Mouse (Mus musculus) intestine, embryonic 14.5 days (tissue): ENCODE measurements around the gene Ankrd9. TPM values are rescaled to one million over a fixed set of nuclear protein-coding genes. Genes with fewer than 3 reads are reported as not detected.

Experiments used
- ATAC-seq: fragments of 200-750 bp; cut with Nextera tagmentation; replicated peaks from 2 replicates; pipeline ENCODE4 v1.8.0; 2017; ENCODE audit warnings: low read depth, moderate number of reproducible peaks, moderate TSS enrichment, moderate library complexity; ENCODE audit not compliant: low FRiP score, low TSS enrichment
- DNase-seq: peaks from one replicate; pipeline ENCODE4 v3.0.0-alpha.2; 2018; ENCODE audit warnings: low spot score
- H3K27ac ChIP-seq: fragments of 300-500 bp; sonication (generic); 2 replicates; pipeline ENCODE4 v1.5.1; 2014; ENCODE audit warnings: low read depth, mild to moderate bottlenecking, control low read depth
- H3K27me3 ChIP-seq: fragments of 300-500 bp; sonication (generic); replicated peaks from 2 replicates; pipeline ENCODE4 v1.6.1; 2014; ENCODE audit warnings: low read length, control low read depth; ENCODE audit not compliant: control insufficient read depth, insufficient read depth
- H3K36me3 ChIP-seq: fragments of 300-500 bp; sonication (generic); 2 replicates; pipeline ENCODE4 v1.6.1; 2014; ENCODE audit warnings: low read length, control low read depth; ENCODE audit not compliant: control insufficient read depth, insufficient read depth
- H3K4me1 ChIP-seq: fragments of 300-500 bp; sonication (generic); replicated peaks from 2 replicates; pipeline ENCODE4 v1.6.1; 2014; ENCODE audit warnings: low read length, control low read depth, mixed read lengths; ENCODE audit not compliant: control insufficient read depth, insufficient read depth
- H3K4me2 ChIP-seq: fragments of 300-500 bp; sonication (generic); 2 replicates; pipeline ENCODE4 v1.6.1; 2014; ENCODE audit warnings: low read length
- H3K4me3 ChIP-seq: fragments of 300-500 bp; sonication (generic); 2 replicates; pipeline ENCODE4 v1.5.1; 2014; ENCODE audit warnings: low read depth, low read length, control low read depth, mixed read lengths
- H3K9ac ChIP-seq: fragments of 300-500 bp; sonication (generic); 2 replicates; pipeline ENCODE4 v1.6.1; 2014; ENCODE audit warnings: mild to moderate bottlenecking, low read length
- H3K9me3 ChIP-seq: fragments of 300-500 bp; sonication (generic); 2 replicates; pipeline ENCODE4 v1.6.1; 2016; ENCODE audit warnings: low read length, control low read depth; ENCODE audit not compliant: control insufficient read depth
- WGBS: fragments of 180-500 bp; shearing (Covaris S2); extraction: QIAGEN DNeasy Blood & Tissue Kit; methylation state at CpG from one replicate; pipeline ENCODE4 v1.1.7; 2014; 5-methylcytosine and 5-hydroxymethylcytosine counted together
- polyA plus RNA-seq: library from polyadenylated mRNA; unstranded; fragments of >200 nt; fragmentation: Nextera tagmentation; extraction: Ambion mirVana; gene quantifications from 2 replicates; pipeline ENCODE4 v1.2.1, GENCODE M21; 2014

Gene Ankrd9
- polyA plus RNA-seq, 1 experiment from 2014 or later, result 17.8 TPM

- Histone ChIP-seq H3K9me3 (no peaks in the 10 kb centered on the region), H3K9ac (no peak overlapping the region), H3K27ac (no peak overlapping the region), H3K27me3 (no peaks in the 10 kb centered on the region), H3K4me3 (no peak overlapping the region), H3K36me3 (no peaks in the 10 kb centered on the region), H3K4me1 (0 out of 2 replicates have a peak, but pooled peaks cover 9% of the 10 kb centered on the region), H3K4me2 (no peak overlapping the region)
- WGBS, result 68% methylated on average over 3 of the region's 3 CpGs
- DNase-seq (no peak), ATAC-seq (no peak)
These were observed 14.4 kb upstream of the Ankrd9 start for GRCm38 (mm10) chr12:110993226-110993625.

GRCm38 (mm10) chr12:110992771-110993170 is 13.9 kb upstream of the Ankrd9 start:
- Histone ChIP-seq H3K27me3 (no peaks in the 10 kb centered on the region), H3K9ac (no peak overlapping the region), H3K27ac (no peak overlapping the region), H3K4me3 (peak overlapping the region; percentile 51; the same call in 1 of the 2 replicates), H3K4me2 (peak overlapping the region; percentile 61), H3K4me1 (0 out of 2 replicates have a peak, but pooled peaks cover 9% of the 10 kb centered on the region), H3K36me3 (no peaks in the 10 kb centered on the region), H3K9me3 (no peaks in the 10 kb centered on the region)
- DNase-seq (no peak), ATAC-seq (no peak)
- 79% methylated on average over 12 of the region's 12 CpGs for WGBS

DNA sequence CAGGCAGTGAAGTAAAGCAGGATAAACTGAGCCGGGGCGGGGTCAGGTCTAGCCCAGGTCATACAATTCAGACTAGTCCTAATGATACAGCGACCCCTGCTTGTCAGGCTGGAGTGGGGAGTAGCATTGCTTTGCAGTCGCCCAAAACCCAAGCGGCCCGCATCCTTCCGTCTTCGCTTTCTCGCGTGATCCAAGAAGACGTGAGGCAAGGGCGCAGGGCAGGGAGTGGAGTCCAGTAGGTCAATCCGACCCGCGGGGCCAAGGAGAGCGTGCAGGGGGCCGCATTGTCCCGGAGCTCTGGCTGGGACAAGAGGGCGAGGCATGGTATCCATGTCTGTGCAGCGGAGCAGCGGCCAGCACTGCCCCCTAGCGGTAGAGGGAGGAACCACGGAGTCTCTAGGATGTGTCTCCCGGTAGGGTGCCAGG is 13.3 kb upstream of the Ankrd9 start:
- Histone ChIP-seq H3K27ac (peak overlapping the region; percentile 79), H3K9me3 (no peaks in the 10 kb centered on the region), H3K27me3 (no peaks in the 10 kb centered on the region), H3K4me2 (peak overlapping the region; percentile 61), H3K36me3 (no peaks in the 10 kb centered on the region), H3K4me1 (0 out of 2 replicates have a peak, but pooled peaks cover 9% of the 10 kb centered on the region), H3K4me3 (peak overlapping the region; percentile 51), H3K9ac (peak overlapping the region; percentile 52)
- DNase-seq (peak; percentile 99), ATAC-seq (peak; percentile 90)
- WGBS, result under 1% methylated on average over 24 of the region's 24 CpGs

DNA sequence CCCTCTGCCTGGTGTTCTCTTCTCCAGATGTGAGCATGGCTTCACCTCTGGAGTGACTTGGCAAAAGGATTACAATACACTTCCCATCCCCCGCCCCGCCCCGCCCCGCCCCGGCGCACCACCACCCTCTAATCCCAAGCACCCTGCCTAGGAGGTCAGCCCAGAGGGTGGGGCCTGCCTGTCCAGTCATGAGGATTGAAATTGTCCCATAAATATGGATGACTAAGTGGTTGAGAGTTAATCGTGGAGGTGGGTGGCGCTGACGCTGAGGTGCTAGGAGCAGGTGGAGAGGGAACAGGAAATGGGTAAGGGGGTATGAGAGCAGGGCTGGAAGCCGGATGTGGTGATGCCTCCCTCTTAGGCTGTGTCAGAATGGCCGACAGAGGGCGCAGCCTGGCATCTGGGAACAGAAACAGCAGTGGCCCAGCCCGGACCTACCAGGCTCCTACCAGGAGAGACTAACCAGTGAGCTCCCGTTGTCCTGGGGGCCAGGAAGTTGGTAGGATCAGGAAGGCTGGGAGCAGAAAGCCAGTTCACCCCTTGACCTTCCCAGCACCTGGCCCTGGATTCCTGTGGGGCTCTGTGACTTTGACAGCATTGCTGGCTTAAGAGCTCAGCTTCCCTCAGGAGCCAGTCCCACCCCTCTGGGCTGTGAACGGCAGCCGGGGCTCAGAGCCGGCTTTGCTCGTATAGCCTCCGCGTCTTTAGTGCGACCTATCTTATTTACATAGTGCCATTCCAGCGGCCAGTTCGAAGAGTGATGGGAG is 12.7 kb upstream of the Ankrd9 start:
- Histone ChIP-seq H3K4me1 (0 out of 2 replicates have a peak, but pooled peaks cover 9% of the 10 kb centered on the region), H3K36me3 (no peaks in the 10 kb centered on the region), H3K9ac (peak overlapping the region; percentile 52), H3K27me3 (no peaks in the 10 kb centered on the region), H3K4me2 (peak overlapping the region; percentile 61), H3K9me3 (no peaks in the 10 kb centered on the region), H3K4me3 (peak overlapping the region; percentile 51), H3K27ac (peak overlapping the region; percentile 79)
- ATAC-seq (peak; percentile 89), DNase-seq (peak; percentile 87)
- WGBS, result 6% methylated on average over 23 of the region's 23 CpGs

GRCm38 (mm10) chr12:110990500-110990899 is 11.7 kb upstream of the Ankrd9 start:
- no peaks in the 10 kb centered on the region for H3K9me3 ChIP-seq
- no peak overlapping the region for H3K4me2 ChIP-seq
- ATAC-seq (no peak), DNase-seq (no peak)
- H3K4me3 ChIP-seq, result no peak overlapping the region
- no peaks in the 10 kb centered on the region for H3K27me3 ChIP-seq
- H3K36me3 ChIP-seq, result no peaks in the 10 kb centered on the region
- H3K9ac ChIP-seq, result no peak overlapping the region
- H3K27ac ChIP-seq, result no peak overlapping the region
- 87% methylated on average over 7 of the region's 7 CpGs for WGBS
- 0 out of 2 replicates have a peak, but pooled peaks cover 9% of the 10 kb centered on the region for H3K4me1 ChIP-seq

DNA sequence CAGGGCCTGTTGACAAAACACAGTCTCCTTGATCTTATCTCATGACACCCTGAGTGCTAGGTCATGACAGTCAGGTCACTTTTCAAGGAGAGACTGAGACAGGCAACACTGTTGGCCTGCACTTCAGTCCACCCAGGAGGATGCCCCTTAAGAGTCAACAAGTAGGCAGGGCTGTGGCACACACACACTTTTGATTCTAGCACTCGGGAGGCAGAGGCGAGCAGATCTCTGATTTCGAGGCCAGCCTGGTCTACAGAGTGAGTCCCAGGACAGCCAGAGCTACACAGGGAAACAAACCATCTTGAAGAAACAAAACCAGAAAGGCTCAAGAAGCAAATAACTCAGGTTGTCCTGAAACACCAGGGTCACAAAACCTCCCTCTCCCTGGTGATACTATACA is 10.6 kb upstream of the Ankrd9 start:
- Histone ChIP-seq H3K4me3 (no peak overlapping the region), H3K9me3 (no peaks in the 10 kb centered on the region), H3K4me1 (peaks cover 9% of the 10 kb centered on the region; the same call in 1 of the 2 replicates), H3K9ac (no peak overlapping the region), H3K4me2 (no peak overlapping the region), H3K27me3 (no peaks in the 10 kb centered on the region), H3K27ac (no peak overlapping the region), H3K36me3 (no peaks in the 10 kb centered on the region)
- no peak for ATAC-seq
- DNase-seq, result no peak
- 85% methylated on average over 3 of the region's 3 CpGs for WGBS

- Histone ChIP-seq H3K4me1 (peaks cover 13% of the 10 kb centered on the region; the same call in 1 of the 2 replicates), H3K9ac (no peak overlapping the region), H3K27ac (no peak overlapping the region), H3K9me3 (no peaks in the 10 kb centered on the region), H3K36me3 (no peaks in the 10 kb centered on the region), H3K4me3 (no peak overlapping the region), H3K27me3 (no peaks in the 10 kb centered on the region), H3K4me2 (no peak overlapping the region)
- DNase-seq (no peak), ATAC-seq (no peak)
- 82% methylated on average over 11 of the region's 11 CpGs for WGBS
These were observed 7.9 kb upstream of the Ankrd9 start for GRCm38 (mm10) chr12:110986536-110987425.

DNA sequence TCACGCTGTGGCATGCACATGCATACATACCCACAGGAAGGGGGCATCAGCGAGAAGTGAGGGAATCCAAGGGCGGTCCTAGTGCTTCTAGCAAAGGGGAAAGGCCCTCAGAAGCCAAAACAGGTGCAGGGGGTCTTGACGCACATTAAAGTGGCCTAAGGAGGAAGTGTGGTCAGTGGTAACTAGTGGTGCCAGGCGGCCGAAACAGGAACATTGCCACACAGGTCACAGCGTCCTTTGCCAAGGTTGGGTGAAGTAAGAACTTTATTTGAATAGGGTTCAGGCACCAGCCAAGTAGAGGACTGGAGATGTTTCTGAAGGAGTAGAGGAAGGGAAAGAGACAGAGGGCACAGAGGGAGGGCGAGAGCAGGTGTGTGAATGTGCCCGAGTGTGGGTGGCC is 6.3 kb upstream of the Ankrd9 start:
- no peak overlapping the region for H3K27ac ChIP-seq
- H3K27me3 ChIP-seq, result no peaks in the 10 kb centered on the region
- no peak overlapping the region for H3K9ac ChIP-seq
- ATAC-seq (no peak), DNase-seq (no peak)
- H3K4me1 ChIP-seq, result peaks cover 11% of the 10 kb centered on the region; the same call in 1 of the 2 replicates
- WGBS, result 80% methylated on average over 9 of the region's 9 CpGs
- no peaks in the 10 kb centered on the region for H3K9me3 ChIP-seq
- no peak overlapping the region for H3K4me3 ChIP-seq
- no peaks in the 10 kb centered on the region for H3K36me3 ChIP-seq
- no peak overlapping the region for H3K4me2 ChIP-seq
